Mouse (Mus musculus) large intestine, adult 2 months (tissue): ENCODE data around the gene Eif3k. TPM values are rescaled to one million over a fixed set of nuclear protein-coding genes. Genes with fewer than 3 reads are reported as not detected.
A peak's percentile ranks its signal among the peaks of the same experiment; 100 is the strongest.

Source experiments
- DNase-seq: peaks from one replicate; pipeline ENCODE4 v3.0.0-alpha.2; 2012; ENCODE audit warnings: low read depth, low spot score
- WGBS: fragments of 180-500 bp; shearing (Covaris S2); methylation state at CpG from one replicate; pipeline ENCODE4 v1.1.7; 2018; 5-methylcytosine and 5-hydroxymethylcytosine counted together
- polyA plus RNA-seq: library from polyadenylated mRNA; depleted of rRNA; stranded (reverse); fragments of >200 nt; gene quantifications from 2 replicates; pipeline ENCODE4 v1.2.3, GENCODE M21; 2012

The Eif3k gene
- polyA plus RNA-seq, 1 experiment = 323 TPM

DNA sequence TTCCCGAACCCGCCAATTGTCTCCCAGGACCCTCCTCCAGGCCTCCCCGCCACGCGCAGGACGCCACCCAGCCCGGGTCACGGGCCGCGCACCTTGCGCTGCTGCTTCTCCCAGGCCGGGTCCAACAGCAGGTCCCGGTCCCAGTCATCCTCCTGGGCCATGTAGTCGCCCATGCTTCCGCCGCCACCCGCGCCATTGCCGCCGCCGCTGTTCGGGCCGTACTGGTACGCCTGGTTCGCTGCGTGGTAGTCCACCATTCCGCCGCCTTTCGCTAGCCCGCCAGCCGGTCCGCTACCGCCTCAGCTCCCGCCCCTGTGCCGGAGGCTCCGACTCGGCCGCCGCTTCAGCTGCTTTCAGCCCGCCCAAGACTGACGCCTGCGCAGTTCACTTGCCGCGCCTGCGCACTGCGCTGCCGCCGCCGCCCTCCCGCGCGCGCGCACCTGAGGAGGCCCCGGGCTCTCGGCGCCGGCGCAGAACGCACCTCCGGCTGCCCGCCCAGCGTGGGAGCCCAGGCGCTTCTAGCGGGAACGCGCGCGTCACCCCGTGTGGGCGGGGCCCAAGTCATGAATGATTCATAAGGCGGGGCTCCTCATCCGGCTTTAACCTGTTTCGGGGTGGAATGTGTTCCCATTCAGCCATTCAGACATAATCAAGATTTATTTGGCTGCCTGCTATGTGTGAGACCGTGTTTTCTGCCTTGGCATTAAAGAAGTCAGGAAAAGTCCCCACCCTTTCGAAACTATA is 19.6 kb downstream of the Eif3k start, which contains the start of gene Actn4:
Gene Actn4, minus strand, starts transcription at position 414 of the 744 bp plus-strand sequence.
- peak; percentile 94 for DNase-seq
- WGBS = under 1% methylated on average over 76 of the region's 76 CpGs

DNA sequence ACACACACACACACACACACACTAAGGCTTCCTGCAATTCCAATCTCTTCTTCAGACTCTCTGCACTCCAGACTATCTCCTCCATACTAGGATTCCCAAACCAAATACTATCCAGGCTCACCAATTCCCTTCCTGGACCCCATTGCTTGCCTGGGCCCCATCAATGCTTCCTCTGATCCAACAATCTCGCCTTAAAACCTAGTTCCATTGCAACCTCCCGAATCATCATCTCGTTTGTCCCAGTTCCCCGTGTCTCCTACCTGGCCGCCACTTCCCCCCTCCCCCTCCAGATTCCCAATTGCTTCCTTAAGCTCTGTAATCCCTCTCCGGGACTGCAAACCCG is 20.1 kb downstream of the Eif3k start:
- no peak for DNase-seq
- WGBS = under 1% methylated on average over 7 of the region's 7 CpGs

- DNase-seq = no peak
- WGBS = 3% methylated on average over 9 of the region's 9 CpGs
Measured at GRCm38 (mm10) chr7:28960354-28961046, 21.2 kb downstream of the Eif3k start.

DNA sequence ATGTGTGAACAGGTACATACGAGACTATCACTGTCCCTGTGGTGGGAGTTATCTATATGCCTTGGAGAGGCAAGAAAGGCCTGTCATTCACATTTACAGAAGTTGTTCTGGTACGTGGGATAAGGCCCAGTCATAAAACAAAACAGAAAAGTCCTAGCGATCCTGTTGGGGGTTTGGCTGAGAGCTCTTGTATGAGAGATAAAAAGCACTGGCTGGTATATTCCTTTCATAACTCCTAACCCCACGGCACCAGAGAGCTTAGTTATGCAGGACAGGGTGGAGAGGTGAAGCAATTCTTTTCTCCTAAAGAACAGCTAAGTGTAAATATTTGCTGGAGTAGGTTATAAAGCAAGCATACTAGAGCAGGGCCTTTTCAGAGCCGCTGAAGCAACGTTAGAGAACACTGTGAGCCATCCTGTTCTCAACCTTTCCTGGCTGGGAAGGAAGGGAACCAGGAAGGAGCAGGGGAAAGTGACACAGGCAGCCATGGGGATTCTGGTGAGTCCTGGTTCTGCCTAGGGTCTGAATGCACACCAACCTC is 22.1 kb downstream of the Eif3k start:
- peak; percentile 62 for DNase-seq
- whole genome bisulfite sequencing = 7% methylated on average over 6 of the region's 6 CpGs

DNA sequence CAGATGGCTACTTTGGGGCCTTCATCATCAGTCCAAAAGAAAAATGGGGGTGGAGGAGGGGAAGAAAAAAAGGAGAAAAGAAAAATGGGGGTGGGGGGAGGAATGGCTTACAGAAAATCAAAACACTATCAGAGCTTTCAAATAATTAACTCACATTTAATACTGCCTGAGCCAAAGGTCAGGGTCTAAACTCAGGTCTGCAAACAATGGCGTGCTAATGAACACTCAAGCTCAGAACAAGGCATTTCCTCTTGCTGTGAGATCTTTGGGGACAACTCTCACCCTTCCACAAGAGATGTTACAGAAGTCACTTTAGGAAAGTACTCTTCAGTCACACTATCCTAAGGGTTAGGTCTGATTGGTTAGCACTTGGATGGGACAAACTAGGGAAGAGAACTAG is 22.9 kb downstream of the Eif3k start:
- WGBS = 14% methylated on average over 1 of the region's 1 CpGs
- DNase-seq = no peak

DNA sequence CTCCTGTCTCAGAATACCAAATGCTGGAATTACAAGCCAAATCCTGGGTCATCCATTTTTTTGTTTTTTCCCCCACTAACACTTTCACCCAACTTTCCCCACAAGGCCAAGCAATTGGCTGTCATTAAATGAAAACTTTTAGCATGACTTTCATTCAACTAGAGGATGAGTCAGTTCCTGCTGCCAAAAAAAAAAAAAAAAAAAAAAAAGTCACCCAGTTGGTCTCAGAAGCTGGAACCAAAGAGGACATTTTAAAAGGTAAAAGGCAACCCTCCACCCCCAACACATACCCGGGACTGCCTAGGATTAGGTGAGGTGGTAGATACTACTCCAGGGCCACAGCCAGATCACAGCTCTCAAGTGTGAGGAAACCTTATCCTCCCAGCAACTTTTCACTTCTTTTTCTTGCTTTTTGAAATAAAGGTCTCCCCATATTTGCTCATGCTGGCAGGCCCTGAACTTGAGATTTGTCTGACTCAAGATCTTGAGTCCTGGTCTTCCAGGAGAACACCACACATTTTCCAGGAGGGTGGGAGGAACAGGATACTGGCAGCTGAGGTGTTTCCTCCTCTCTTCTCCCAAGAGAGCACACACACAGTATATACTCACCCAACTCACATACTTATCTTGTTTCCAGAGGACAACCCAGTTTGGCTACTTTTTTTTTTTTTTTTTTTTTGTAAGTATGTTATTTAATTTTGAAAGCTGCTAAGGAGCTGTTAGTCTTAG is 23.5 kb downstream of the Eif3k start:
- 15% methylated on average over 1 of the region's 1 CpGs for WGBS
- no peak for DNase-seq

- no peak for DNase-seq
- WGBS = 38% methylated on average over 6 of the region's 6 CpGs
Measured at GRCm38 (mm10) chr7:28957286-28957685, 24.4 kb downstream of the Eif3k start.

DNA sequence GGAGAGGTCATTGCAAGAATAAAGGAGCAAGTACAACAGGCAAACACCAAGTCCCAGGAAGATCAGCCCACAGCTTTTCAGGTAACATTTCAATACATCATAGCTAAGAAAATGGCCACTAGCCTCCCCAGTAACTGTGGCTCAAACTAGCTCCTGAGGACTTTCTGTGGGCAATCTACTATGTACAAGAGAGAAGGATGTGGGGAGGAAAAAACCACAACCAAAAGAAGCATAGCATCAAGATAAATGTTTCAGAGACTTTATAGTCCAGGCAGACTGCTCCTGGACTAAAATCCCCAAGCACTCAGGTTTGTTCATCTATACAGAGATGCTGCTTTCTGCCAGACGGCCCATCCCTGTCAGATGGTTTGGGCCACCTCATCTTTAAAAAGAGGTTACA is 25.4 kb downstream of the Eif3k start:
- DNase-seq = no peak
- 74% methylated on average over 1 of the region's 1 CpGs for WGBS

- 50% methylated on average over 5 of the region's 5 CpGs for WGBS
- DNase-seq = no peak
Measured at GRCm38 (mm10) chr7:28955295-28955897, 26.3 kb downstream of the Eif3k start.

- WGBS = 67% methylated on average over 4 of the region's 4 CpGs
- no peak for DNase-seq
Measured at GRCm38 (mm10) chr7:28954773-28955172, 26.9 kb downstream of the Eif3k start.

DNA sequence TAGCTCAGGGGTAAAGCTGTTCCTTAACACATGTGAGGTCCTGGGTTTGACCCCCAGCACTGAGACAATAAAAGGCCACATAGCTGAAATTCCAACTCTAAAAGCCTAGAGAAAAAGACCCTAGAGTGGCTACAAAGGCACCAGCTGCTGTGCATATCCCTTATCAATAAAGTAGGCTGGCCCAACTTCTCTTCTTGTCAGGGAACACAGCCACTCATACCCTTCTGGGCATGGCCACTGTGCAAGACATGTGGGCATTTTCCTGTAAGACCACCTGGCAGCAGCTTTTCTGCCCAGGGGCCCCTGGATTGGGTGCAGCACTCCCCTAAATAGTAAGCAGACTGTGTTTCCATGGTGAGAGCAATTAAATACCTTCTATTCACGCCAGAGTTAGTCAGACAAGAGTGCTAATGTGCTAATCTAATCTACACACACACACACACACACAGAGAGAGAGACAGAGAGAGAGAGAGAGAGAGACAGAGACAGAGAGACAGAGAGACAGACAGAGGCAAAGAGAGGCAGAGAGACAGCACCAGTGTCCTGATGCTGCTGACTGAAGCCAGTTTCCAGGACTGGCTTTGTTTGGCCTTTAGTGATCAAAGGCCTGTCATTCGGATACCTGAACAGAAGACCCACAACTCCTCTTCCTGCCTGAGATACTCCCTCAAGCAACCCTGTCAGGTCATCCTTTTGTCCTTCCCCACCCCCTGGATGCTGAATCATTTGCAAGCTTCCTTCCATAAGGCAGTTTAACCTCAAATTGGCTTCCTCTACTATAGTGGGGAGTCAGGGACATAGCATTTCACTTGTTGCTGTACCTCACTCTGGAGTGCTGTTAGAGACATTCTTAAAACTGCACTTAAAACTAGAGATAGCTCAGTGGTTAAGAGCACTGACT is 27.9 kb downstream of the Eif3k start:
- WGBS = 22% methylated on average over 2 of the region's 2 CpGs
- no peak for DNase-seq

DNA sequence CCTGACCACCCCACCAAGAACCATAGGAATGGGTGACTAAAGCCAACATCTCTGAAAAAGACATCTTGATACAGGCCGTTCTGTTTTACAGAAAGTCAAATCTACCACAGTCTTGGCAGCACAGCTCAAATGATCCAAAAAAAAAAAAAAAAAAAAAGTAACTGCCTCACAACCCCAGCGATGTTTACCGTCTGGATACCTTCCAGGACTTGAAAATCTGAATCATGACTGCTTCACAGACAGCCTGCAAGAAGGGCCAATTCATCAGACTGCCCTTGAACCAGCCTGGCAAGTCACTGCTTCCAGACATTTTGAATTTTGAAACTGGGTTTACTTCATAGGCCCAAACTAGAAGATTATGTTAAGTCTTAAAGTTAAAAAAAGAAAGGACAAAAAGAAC is 28.9 kb downstream of the Eif3k start:
- 5% methylated on average over 3 of the region's 3 CpGs for WGBS
- no peak for DNase-seq

- no peak for DNase-seq
- WGBS = 61% methylated on average over 2 of the region's 2 CpGs
Measured at GRCm38 (mm10) chr7:28951764-28952163, 29.9 kb downstream of the Eif3k start.

DNA sequence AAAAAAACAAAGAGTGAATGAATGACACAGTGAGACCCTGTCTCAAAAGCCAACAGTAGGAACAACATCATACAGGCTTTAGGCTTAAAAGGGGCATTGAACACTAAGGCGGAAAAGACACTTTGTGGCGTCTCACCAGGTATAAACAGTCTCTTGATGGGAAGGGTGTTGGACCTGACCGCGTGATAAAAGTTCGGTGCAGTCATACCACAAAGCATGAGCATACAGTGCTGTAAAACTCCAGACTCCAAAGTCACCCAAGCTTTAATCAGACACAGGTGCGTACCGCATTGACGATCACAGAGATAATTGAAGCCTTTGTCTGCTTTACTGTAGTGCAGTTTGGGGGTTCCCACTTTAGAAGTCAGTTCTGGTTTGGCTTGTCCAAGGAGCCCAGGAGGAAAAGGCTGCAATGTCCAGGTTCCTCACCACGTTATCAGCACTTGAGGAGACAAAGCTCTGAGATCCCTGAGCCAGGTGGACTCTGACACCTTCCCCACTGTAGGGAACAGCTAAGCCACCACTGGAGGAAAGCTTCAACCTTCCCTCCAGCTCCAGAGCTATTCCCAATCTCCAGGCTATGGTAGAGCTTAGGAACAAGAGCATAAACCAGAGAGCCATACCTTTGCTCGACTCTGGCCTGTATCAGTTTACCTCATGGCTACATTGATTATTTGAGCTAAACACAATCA is 31.2 kb downstream of the Eif3k start:
- WGBS = 35% methylated on average over 10 of the region's 10 CpGs
- DNase-seq = no peak

DNA sequence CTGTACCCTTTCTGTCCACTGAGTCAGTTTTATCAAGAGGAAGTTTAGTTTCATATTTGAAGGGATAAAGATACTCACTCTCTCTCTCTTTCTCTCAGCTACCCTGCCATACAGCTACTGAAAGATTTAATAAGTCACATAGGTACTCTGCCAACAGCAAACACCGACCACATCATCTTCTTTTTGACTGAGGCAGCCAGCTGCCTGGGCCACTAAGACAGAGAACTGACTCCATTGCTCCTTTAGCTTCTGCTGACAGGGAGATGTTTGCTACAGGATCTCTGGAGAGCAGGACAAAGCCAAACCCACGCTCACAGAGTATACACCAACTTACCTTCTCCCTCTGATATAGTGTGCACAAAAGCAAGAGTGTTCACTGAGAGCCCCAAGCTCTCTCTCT is 32.4 kb downstream of the Eif3k start:
- WGBS = 15% methylated on average over 2 of the region's 2 CpGs
- no peak for DNase-seq

DNA sequence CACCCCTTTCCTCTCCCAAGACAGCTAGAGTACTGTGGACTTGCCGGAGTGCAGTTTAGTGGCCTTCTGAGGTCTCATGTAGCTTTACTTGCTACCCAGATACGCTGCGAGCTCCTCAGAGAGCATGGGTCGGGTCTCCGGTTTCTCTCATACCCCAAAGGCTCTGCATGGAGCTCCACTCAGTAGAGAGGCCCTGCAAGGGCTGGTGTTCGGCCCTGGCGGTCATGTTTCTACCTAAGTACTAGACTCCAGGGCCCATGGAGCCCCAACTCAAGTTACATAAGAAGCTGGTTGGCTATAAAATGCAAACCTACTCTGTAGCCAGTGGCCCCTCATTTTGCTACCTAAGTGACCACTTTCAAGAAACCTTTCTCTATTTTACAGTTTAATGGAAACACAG is 32.9 kb downstream of the Eif3k start:
- 86% methylated on average over 7 of the region's 7 CpGs for WGBS
- no peak for DNase-seq

DNA sequence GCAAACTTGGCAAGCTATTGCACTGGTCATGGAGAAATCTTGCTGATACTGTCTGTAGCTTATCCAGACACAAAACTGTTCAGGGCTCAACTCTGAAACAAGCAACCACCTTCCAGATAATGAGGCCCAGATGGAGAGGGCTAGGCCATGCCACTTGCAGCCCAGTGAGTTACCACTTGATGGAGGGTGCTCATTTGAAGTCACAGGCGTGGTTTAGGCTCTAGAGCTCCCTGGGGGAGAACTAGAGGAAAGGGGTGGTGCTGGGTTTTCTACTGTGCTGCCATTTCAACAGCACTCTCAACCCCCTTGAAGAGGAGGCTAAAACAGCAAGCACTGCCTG is 35.4 kb downstream of the Eif3k start:
- no peak for DNase-seq
- 47% methylated on average over 1 of the region's 1 CpGs for WGBS

DNA sequence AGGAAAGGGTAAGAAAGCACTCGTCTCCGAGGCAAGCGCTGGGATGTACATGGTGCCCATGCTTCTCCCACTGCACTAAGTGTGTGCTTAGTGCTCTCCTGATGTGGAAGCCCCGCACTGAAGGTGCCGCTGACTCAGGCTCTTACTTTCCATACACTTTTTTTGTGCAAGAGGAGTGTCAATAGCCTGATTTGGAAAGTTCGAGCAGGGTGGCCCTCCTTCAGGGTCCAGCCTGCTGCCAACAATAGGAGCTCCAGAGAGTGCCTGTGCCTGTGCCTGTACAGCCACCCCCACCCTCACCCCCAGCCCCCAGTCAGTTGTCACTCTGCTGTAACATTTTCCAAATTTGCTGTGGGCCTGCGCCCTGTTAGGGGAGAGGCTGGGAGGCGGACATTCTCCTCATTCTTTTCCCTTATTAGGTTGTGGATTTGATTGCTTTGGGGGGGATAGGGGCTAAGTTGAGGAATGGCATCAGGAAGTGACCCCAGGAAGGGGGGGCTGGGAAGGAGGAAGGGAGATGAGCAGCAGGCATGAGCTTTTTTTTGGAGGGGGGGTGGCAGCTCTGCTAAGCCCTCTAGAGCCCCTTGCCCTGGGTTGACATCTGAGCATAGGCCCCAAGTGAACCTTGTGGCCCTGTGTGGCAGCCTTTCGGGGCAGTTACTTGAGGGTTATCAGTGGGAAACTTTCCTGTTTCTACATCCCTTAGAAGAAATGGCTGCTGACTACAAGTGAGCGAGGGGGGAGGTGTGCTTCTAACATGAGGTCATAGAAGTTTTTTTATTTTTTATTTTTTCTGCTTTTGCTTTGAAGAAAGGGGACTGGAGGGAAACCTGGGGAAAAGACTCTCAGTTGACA is 36.0 kb downstream of the Eif3k start:
- DNase-seq = no peak
- WGBS = 59% methylated on average over 10 of the region's 10 CpGs
